Mouse (Mus musculus) erythroblast, embryonic 14.5 days (primary cell): Measurements from ENCODE around the gene Adgb. TPM values are rescaled to one million over a fixed set of nuclear protein-coding genes. Genes with fewer than 3 reads are reported as not detected.

ENCODE experiments used
- H3K27me3 ChIP-seq: 2 replicates; pipeline ENCODE4 v1.6.1; 2012; ENCODE audit warnings: inconsistent platforms; ENCODE audit not compliant: control insufficient read depth
- H3K36me3 ChIP-seq: 2 replicates; pipeline ENCODE4 v1.6.1; 2012; ENCODE audit warnings: mild to moderate bottlenecking, inconsistent platforms; ENCODE audit not compliant: control insufficient read depth
- H3K4me1 ChIP-seq: 2 replicates; pipeline ENCODE4 v1.6.1; 2012; ENCODE audit warnings: inconsistent platforms; ENCODE audit not compliant: control insufficient read depth
- H3K4me3 ChIP-seq: replicated peaks from 2 replicates; pipeline ENCODE3; 2012; ENCODE audit warnings: moderate library complexity, mild to moderate bottlenecking, inconsistent platforms
- H3K9me3 ChIP-seq: 2 replicates; pipeline ENCODE4 v1.6.1; 2012; ENCODE audit warnings: low read length, inconsistent platforms, mixed read lengths; ENCODE audit not compliant: control insufficient read depth
- GATA1 ChIP-seq: IDR thresholded peaks from 2 replicates; pipeline ENCODE4 v1.6.1; 2012; ENCODE audit warnings: low read length, inconsistent platforms, mixed read lengths
- TAL1 ChIP-seq: IDR thresholded peaks from 3 replicates; pipeline ENCODE4 v1.6.1; 2012; ENCODE audit warnings: low read length, inconsistent platforms, mixed read lengths
- polyA plus RNA-seq: library from polyadenylated mRNA; stranded (reverse); fragments of >175 nt; gene quantifications from 2 replicates; pipeline ENCODE4 v1.2.3, GENCODE M21; 2012

The Adgb gene
- polyA plus RNA-seq, 1 experiment, result not detected

- TF ChIP-seq TAL1, result no peak
- no peak for TF ChIP-seq GATA1
- Histone ChIP-seq H3K27me3 (no peaks in the 10 kb centered on the region), H3K9me3 (no peaks in the 10 kb centered on the region)
These were observed 27.2 kb downstream of the Adgb start for GRCm38 (mm10) chr10:10444841-10445466.

GRCm38 (mm10) chr10:10443558-10443957, 28.6 kb downstream of the Adgb start:
- Histone ChIP-seq H3K4me3 (no peak overlapping the region), H3K27me3 (no peaks in the 10 kb centered on the region), H3K36me3 (no peaks in the 10 kb centered on the region), H3K4me1 (no peaks in the 10 kb centered on the region), H3K9me3 (no peaks in the 10 kb centered on the region)
- TF ChIP-seq TAL1 (no peak), GATA1 (no peak)

More at GRCm38 (mm10) chr10:10444841-10445466, 27.2 kb downstream of the Adgb start:
- Histone ChIP-seq H3K4me1 (no peaks in the 10 kb centered on the region), H3K36me3 (no peaks in the 10 kb centered on the region), H3K4me3 (no peak overlapping the region)

- H3K9me3 ChIP-seq, result peaks cover 2% of the 10 kb centered on the region; the same call in 1 of the 2 replicates
- H3K4me1 ChIP-seq, result no peaks in the 10 kb centered on the region
- no peaks in the 10 kb centered on the region for H3K36me3 ChIP-seq
- H3K27me3 ChIP-seq, result no peaks in the 10 kb centered on the region
- no peak for TF ChIP-seq TAL1
- TF ChIP-seq GATA1, result no peak
- no peak overlapping the region for H3K4me3 ChIP-seq
These were observed 37.1 kb downstream of the Adgb start for GRCm38 (mm10) chr10:10435014-10435413.

- H3K27me3 ChIP-seq, result no peaks in the 10 kb centered on the region
- no peaks in the 10 kb centered on the region for H3K4me1 ChIP-seq
- H3K9me3 ChIP-seq, result no peaks in the 10 kb centered on the region
- TF ChIP-seq TAL1 (no peak), GATA1 (no peak)
- no peaks in the 10 kb centered on the region for H3K36me3 ChIP-seq
- H3K4me3 ChIP-seq, result no peak overlapping the region
These were observed 42.5 kb downstream of the Adgb start for GRCm38 (mm10) chr10:10429635-10430034.

GRCm38 (mm10) chr10:10429032-10429431, 43.1 kb downstream of the Adgb start:
- Histone ChIP-seq H3K27me3 (no peaks in the 10 kb centered on the region), H3K4me3 (no peak overlapping the region), H3K4me1 (no peaks in the 10 kb centered on the region), H3K9me3 (no peaks in the 10 kb centered on the region), H3K36me3 (no peaks in the 10 kb centered on the region)
- TF ChIP-seq TAL1 (no peak), GATA1 (no peak)

GRCm38 (mm10) chr10:10424383-10424782, 47.7 kb downstream of the Adgb start:
- no peaks in the 10 kb centered on the region for H3K36me3 ChIP-seq
- H3K27me3 ChIP-seq, result no peaks in the 10 kb centered on the region
- no peaks in the 10 kb centered on the region for H3K9me3 ChIP-seq
- H3K4me3 ChIP-seq, result no peak overlapping the region
- H3K4me1 ChIP-seq, result no peaks in the 10 kb centered on the region
- TF ChIP-seq GATA1 (no peak), TAL1 (no peak)

GRCm38 (mm10) chr10:10411046-10411445, 61.1 kb downstream of the Adgb start:
- Histone ChIP-seq H3K9me3 (no peaks in the 10 kb centered on the region), H3K4me1 (no peaks in the 10 kb centered on the region), H3K36me3 (no peaks in the 10 kb centered on the region), H3K27me3 (no peaks in the 10 kb centered on the region), H3K4me3 (no peak overlapping the region)
- TF ChIP-seq TAL1 (no peak), GATA1 (no peak)

GRCm38 (mm10) chr10:10408166-10408565, 64.0 kb downstream of the Adgb start:
- Histone ChIP-seq H3K36me3 (no peaks in the 10 kb centered on the region), H3K4me1 (no peaks in the 10 kb centered on the region), H3K4me3 (no peak overlapping the region), H3K27me3 (no peaks in the 10 kb centered on the region), H3K9me3 (no peaks in the 10 kb centered on the region)
- TF ChIP-seq GATA1 (no peak), TAL1 (no peak)

GRCm38 (mm10) chr10:10395784-10396481, 76.2 kb downstream of the Adgb start:
- no peaks in the 10 kb centered on the region for H3K9me3 ChIP-seq
- H3K27me3 ChIP-seq, result no peaks in the 10 kb centered on the region
- H3K36me3 ChIP-seq, result no peaks in the 10 kb centered on the region
- no peak overlapping the region for H3K4me3 ChIP-seq
- TF ChIP-seq TAL1, result no peak
- TF ChIP-seq GATA1, result no peak
- no peaks in the 10 kb centered on the region for H3K4me1 ChIP-seq
